8 mouse cellular contexts compared by ENCODE assay signal in the genomic region with DNA sequence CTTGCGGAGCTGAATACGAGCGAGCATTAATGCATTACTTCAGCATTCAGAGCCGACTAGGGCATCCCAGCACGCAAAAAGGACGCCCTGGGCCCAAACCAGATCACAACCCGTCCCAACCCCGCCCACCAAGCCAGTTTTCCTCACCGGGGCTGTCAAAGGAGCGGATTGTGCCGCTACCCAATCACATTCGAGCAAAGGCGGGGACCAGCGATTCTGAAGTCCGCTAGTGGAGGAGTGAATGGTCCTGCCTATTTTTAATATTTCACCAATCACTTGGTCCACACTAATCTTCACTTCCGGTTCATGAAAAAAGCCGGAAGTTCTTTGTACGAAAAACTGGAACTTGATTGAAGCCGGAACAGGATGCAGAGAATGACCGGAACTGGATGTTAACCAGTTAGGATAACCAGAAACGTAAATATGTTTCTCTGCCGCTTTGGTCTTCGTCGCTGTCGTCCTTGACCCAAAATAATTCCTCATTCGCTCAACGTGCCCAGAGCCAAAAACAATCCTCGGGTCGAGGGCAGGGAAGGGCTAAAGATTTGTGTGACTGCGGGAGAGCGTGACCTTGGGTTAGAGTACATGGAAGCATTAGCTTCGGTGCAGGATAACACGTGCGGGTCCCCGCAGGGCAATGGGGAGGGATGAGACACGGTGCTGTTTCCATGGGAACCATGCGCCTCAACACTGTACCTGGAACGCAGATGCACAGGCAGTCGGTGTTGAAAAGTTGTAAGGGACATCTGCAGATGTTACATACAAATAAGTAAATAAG. TPM values are rescaled to one million over a fixed set of nuclear protein-coding genes. Genes with fewer than 3 reads are reported as not detected.
DNase-seq lines count a peak whose midpoint lies in the region; ATAC-seq lines count a peak whose summit lies in the region.

TSS of gene BC025920 (plus strand) at position 297 of the 778 bp plus-strand sequence.

- WGBS in heart, embryonic 14.5 days, result 1% methylated on average over 39 of the region's 39 CpGs
- WGBS in liver, embryonic 13.5 days (ENCODE audit: insufficient replicate concordance), result 2% methylated on average over 39 of the region's 39 CpGs
- WGBS in stomach, embryonic 16.5 days, result under 1% methylated on average over 39 of the region's 39 CpGs

- no peaks in the 10 kb centered on the region for H3K27me3 ChIP-seq in heart, embryonic 14.5 days (ENCODE audit: control insufficient read depth, insufficient read depth, low read length)
- H3K27me3 ChIP-seq in liver, embryonic 13.5 days, result no peaks in the 10 kb centered on the region
- no peaks in the 10 kb centered on the region for H3K27me3 ChIP-seq in stomach, embryonic 16.5 days (ENCODE audit: control insufficient read depth, insufficient read depth, low read length)

- peaks cover 7% of the 10 kb centered on the region; the same call in 1 of the 2 replicates for H3K36me3 ChIP-seq in heart, embryonic 14.5 days (ENCODE audit: control insufficient read depth, insufficient read depth, low read length)
- H3K36me3 ChIP-seq in liver, embryonic 13.5 days, result 0 out of 2 replicates have a peak, but pooled peaks cover 14% of the 10 kb centered on the region
- no peaks in the 10 kb centered on the region for H3K36me3 ChIP-seq in stomach, embryonic 16.5 days (ENCODE audit: control insufficient read depth, insufficient read depth, low read length)

- H3K4me3 ChIP-seq in heart, embryonic 14.5 days (ENCODE audit: control insufficient read depth in 1 of 2, insufficient read depth in 1 of 2, low read depth in 1 of 2, low read length in 2 of 2), result peak within 1 kb of the TSS; percentile 52 to 57
- H3K4me3 ChIP-seq in liver, embryonic 13.5 days (replicated peaks), result peak within 1 kb of the TSS; percentile 73
- peak within 1 kb of the TSS; percentile 52 for H3K4me3 ChIP-seq in stomach, embryonic 16.5 days (replicated peaks; ENCODE audit: low read length)

- H3K4me2 ChIP-seq in heart, embryonic 14.5 days (ENCODE audit: low read length), result peak within 1 kb of the TSS; percentile 88
- peak within 1 kb of the TSS; percentile 86 for H3K4me2 ChIP-seq in liver, embryonic 13.5 days
- peak within 1 kb of the TSS; percentile 81 for H3K4me2 ChIP-seq in stomach, embryonic 16.5 days (ENCODE audit: low read depth, low read length)

- 0 out of 2 replicates have a peak, but pooled peaks cover 3% of the 10 kb centered on the region for H3K9me3 ChIP-seq in heart, embryonic 14.5 days (ENCODE audit: control insufficient read depth, low read length)
- no peaks in the 10 kb centered on the region for H3K9me3 ChIP-seq in liver, embryonic 13.5 days (replicated peaks)
- H3K9me3 ChIP-seq in stomach, embryonic 16.5 days (replicated peaks; ENCODE audit: control insufficient read depth, low read length), result 0 out of 2 replicates have a peak, but pooled peaks cover 3% of the 10 kb centered on the region

- H3K27ac ChIP-seq in heart, embryonic 14.5 days (replicated peaks in 1 of 2; ENCODE audit: control insufficient read depth in 1 of 2, insufficient read depth in 1 of 2, low read depth in 2 of 2, low read length in 2 of 2), result peak within 1 kb of the TSS; percentile 90 to 96
- H3K27ac ChIP-seq in liver, embryonic 13.5 days, result peak within 1 kb of the TSS; percentile 96
- H3K27ac ChIP-seq in stomach, embryonic 16.5 days (ENCODE audit: low read length), result peak within 1 kb of the TSS; percentile 96

- ATAC-seq in CD4-positive, CD25-positive, alpha-beta regulatory T cell, adult 4 months, result peak; percentile 84
- ATAC-seq in heart, embryonic 14.5 days (ENCODE audit: insufficient number of reproducible peaks, insufficient read depth, low FRiP score, low read depth), result peak; percentile 87
- peak; percentile 90 for ATAC-seq in liver, embryonic 13.5 days (ENCODE audit: low read depth)
- ATAC-seq in stomach, embryonic 16.5 days (ENCODE audit: insufficient read depth, low FRiP score), result peak; percentile 93

- peak within 1 kb of the TSS; percentile 73 for H3K9ac ChIP-seq in heart, embryonic 14.5 days (ENCODE audit: low read length)
- peak within 1 kb of the TSS; percentile 75 for H3K9ac ChIP-seq in liver, embryonic 13.5 days
- H3K9ac ChIP-seq in stomach, embryonic 16.5 days (ENCODE audit: low read length), result peak within 1 kb of the TSS; percentile 68

- H3K4me1 ChIP-seq in heart, embryonic 14.5 days (ENCODE audit: control insufficient read depth in 2 of 2, insufficient read depth in 2 of 2, low read length in 2 of 2), result peaks cover 18 to 24% of the 10 kb centered on the region in 2 experiments
- H3K4me1 ChIP-seq in liver, embryonic 13.5 days (replicated peaks), result peaks cover 48% of the 10 kb centered on the region
- H3K4me1 ChIP-seq in stomach, embryonic 16.5 days (ENCODE audit: control insufficient read depth, insufficient read depth, low read length), result peaks cover 19% of the 10 kb centered on the region

- peak; percentile 94 for DNase-seq in c-Kit-negative CD71-positive TER-119-positive erythroid progenitor cells, embryonic 14.5 days (ENCODE audit: low read depth, low spot score)
- DNase-seq in fibroblast of lung, adult 2 months (ENCODE audit: low read depth), result peak; percentile 97
- peak; percentile 97 for DNase-seq in kidney, postnatal 14 days
- DNase-seq in liver, embryonic 13.5 days, result peak; percentile 93
- DNase-seq in neural tube, embryonic 10.5 days (ENCODE audit: extremely low spot score, low spot score), result peak; percentile 90

RNA-seq across cellular contexts. Expression of gene BC025920, which starts in this region (rescaled TPM):
- polyA plus RNA-seq in CD4-positive, CD25-positive, alpha-beta regulatory T cell, adult 4 months (2017; shearing (Covaris generic)), result 1 to 10 TPM; 3.6 to 3.8 TPM
- 0.35 and 0.84 TPM in 2 replicates for polyA plus RNA-seq in heart, embryonic 14.5 days (2014; fragmentation: Nextera tagmentation; extraction: Ambion mirVana)
- 0.50 and 0.56 TPM in 2 replicates for polyA plus RNA-seq in liver, embryonic 13.5 days (2015; fragmentation: Nextera tagmentation; extraction: Ambion mirVana)
- 0.46 and 0.61 TPM in 2 replicates for polyA plus RNA-seq in stomach, embryonic 16.5 days (2015; fragmentation: Nextera tagmentation; extraction: Ambion mirVana)

Comparison
In these comparisons a context has a peak if more than half of its experiments do, and no peak if none do; other contexts are left out.
1. Peak in every context shown above with its lines: DNase-seq, ATAC-seq, H3K4me3 ChIP-seq and H3K27ac ChIP-seq.
2. Peak in ATAC-seq, H3K4me3 ChIP-seq, H3K27ac ChIP-seq, H3K9ac ChIP-seq and H3K4me2 ChIP-seq in heart, embryonic 14.5 days; RNA of the gene not detected or under 1 TPM.
3. Peak in DNase-seq, ATAC-seq, H3K4me3 ChIP-seq, H3K27ac ChIP-seq, H3K9ac ChIP-seq and H3K4me2 ChIP-seq in liver, embryonic 13.5 days; RNA of the gene not detected or under 1 TPM.
4. Peak in ATAC-seq, H3K4me3 ChIP-seq, H3K27ac ChIP-seq, H3K9ac ChIP-seq and H3K4me2 ChIP-seq in stomach, embryonic 16.5 days; RNA of the gene not detected or under 1 TPM.